Mouse (Mus musculus) heart, adult 2 months (tissue): ENCODE data around the gene Usp54.
"Not testable (repeated sequence)": the region's sequence is repeated elsewhere in the genome, so short reads cannot be mapped to it uniquely, and the experiment has no call there.

Source experiments
- CTCF ChIP-seq: fragments of 200-600 bp; IDR thresholded peaks from 2 replicates; pipeline ENCODE4 v1.8.1; 2022; ENCODE audit warnings: antibody characterized with exemption, mild to moderate bottlenecking, moderate library complexity
- POLR2A ChIP-seq: fragments of 200-500 bp; IDR thresholded peaks from 2 replicates; pipeline ENCODE4 v1.6.1; 2011; ENCODE audit warnings: mild to moderate bottlenecking, low read depth, low read length, control low read depth; ENCODE audit not compliant: insufficient read depth

DNA sequence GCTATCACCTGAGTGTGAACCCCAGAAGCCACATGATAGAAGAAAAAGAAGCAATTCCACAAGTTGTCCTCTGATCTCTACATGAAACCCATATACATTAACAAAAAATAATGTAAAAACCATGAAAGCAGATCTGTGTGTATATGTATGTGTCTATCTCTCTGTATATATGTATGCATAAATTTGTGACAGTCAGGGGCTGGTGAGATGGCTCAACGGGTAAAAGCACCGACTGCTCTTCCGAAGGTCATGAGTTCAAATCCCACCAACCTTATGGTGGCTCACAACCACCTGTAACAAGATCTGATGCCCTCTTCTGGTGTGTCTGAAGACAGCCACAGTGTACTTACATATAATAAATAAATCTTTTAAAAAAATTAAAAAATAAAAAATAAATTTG, 3.9 kb downstream of the Usp54 start:
- not testable (repeated sequence) for TF ChIP-seq POLR2A, CTCF
